Mouse (Mus musculus): Measurements from ENCODE around the gene Asap2.

DNA sequence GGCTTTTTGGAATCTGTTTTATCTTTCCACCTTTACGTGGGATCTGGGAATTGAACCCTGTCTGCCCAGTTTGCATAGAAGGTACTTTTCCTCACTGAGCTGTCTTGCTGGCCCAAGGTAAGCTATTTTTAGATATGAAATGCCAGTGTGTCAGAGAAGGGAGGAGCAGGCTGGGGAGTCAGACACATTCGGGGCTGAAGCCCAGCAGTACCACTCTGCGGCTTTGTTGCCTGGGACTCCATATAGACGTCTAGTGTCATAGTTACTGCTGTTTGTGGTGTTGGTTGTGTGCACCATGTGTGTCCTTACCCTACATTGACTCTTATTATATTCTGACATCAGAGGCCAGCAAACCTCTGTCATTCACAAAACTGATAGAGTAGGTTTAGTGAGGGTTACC lies 192.5 kb downstream of the Asap2 start:
- no peak for TF ChIP-seq CTCF (IDR thresholded peaks at IDR 0.05; ENCODE audit: control insufficient read depth, insufficient read depth, insufficient read length)
- TF ChIP-seq CEBPB (IDR thresholded peaks at IDR 0.05; ENCODE audit: low read depth), result no peak

Measured in C2C12 (cell line).